12 mouse cellular contexts compared by ENCODE assay signal in genomic region chr7:99838241-99838640, GRCm38 (mm10). TPM values are rescaled to one million over a fixed set of nuclear protein-coding genes. Genes with fewer than 3 reads are reported as not detected.
DNase-seq lines count a peak whose midpoint lies in the region; ATAC-seq and TF ChIP-seq lines count a peak whose summit lies in the region.
"Had no signal": no experiment of that assay in that cellular context is flagged by ENCODE, and none has a peak within 500 bp of the region (broad histone marks: within the 10 kb centered on the region; RNA-seq: fewer than 3 reads in every experiment).

No protein-coding gene starts in this region.

- ATAC-seq in intestine, embryonic 15.5 days, result 0 out of 2 replicates have a peak, but pooled peaks have one; percentile 8
- ATAC-seq in frontal cortex, adult (ENCODE audit: low TSS enrichment), result no peak
- ATAC-seq: midbrain, embryonic 16.5 days had no signal

- no peak for TF ChIP-seq POLR2A in heart, adult 2 months (IDR thresholded peaks at IDR 0.05; ENCODE audit: insufficient read depth, low read depth, low read length)

- no peak overlapping the region for H3K4me3 ChIP-seq in heart, adult 2 months
- no peak overlapping the region for H3K4me3 ChIP-seq in layer of hippocampus, adult 2 months
- H3K4me3 ChIP-seq in intestine, embryonic 15.5 days (replicated peaks), result no peak overlapping the region

- H3K4me1 ChIP-seq in heart, adult 2 months (ENCODE audit: control insufficient read depth, insufficient read depth, low read length), result no peaks in the 10 kb centered on the region
- peaks cover 6% of the 10 kb centered on the region; the same call in 1 of the 2 replicates for H3K4me1 ChIP-seq in intestine, embryonic 15.5 days (replicated peaks)

- no peaks in the 10 kb centered on the region for H3K79me2 ChIP-seq in heart, adult 2 months (replicated peaks; ENCODE audit: control insufficient read depth, insufficient read depth, low read length)

- no peaks in the 10 kb centered on the region for H3K27me3 ChIP-seq in heart, adult 2 months (ENCODE audit: control insufficient read depth, insufficient read depth, low read length)
- H3K27me3 ChIP-seq in intestine, embryonic 15.5 days (replicated peaks), result no peaks in the 10 kb centered on the region

- intact Hi-C loops in heart, adult 2 months (cut with DNase I), result no loop called here

- H3K9me3 ChIP-seq in intestine, embryonic 15.5 days, result no peaks in the 10 kb centered on the region

- WGBS in heart, adult 2 months, result 85% methylated on average over 3 of the region's 3 CpGs
- 87% methylated on average over 3 of the region's 3 CpGs for WGBS in intestine, embryonic 15.5 days

- TF ChIP-seq CTCF in heart, adult 2 months (IDR thresholded peaks at IDR 0.05), result 0 out of 2 replicates have a peak, but pooled peaks have one; percentile 5
- TF ChIP-seq CTCF in layer of hippocampus, adult 2 months (conservative IDR thresholded peaks at IDR 0.05), result peak; percentile 30

- TF ChIP-seq EP300 in heart, adult 2 months (IDR thresholded peaks at IDR 0.05; ENCODE audit: insufficient read depth, low read depth, low read length), result no peak

- no peak for DNase-seq in heart, adult 2 months
- no peak for DNase-seq in heart, postnatal 4 days
- DNase-seq in layer of hippocampus, adult 2 months (ENCODE audit: low spot score in 2 of 2), result no peak
- DNase-seq in layer of hippocampus, postnatal 10 days (ENCODE audit: low spot score in 2 of 2), result no peak
- DNase-seq in retina, embryonic 14.5 days (ENCODE audit: low spot score), result peak; percentile 23
- DNase-seq in right cerebral cortex, postnatal 36 days (ENCODE audit: low spot score in 2 of 2), result no peak
- DNase-seq: cerebellum, adult 2 months; kidney, postnatal 10 days; spleen, adult 18-20 months had no signal

- peaks cover 3% of the 10 kb centered on the region for H3K36me3 ChIP-seq in heart, adult 2 months (ENCODE audit: control insufficient read depth, insufficient read depth, low read length)
- H3K36me3 ChIP-seq in intestine, embryonic 15.5 days, result peaks cover 8% of the 10 kb centered on the region

- no peak overlapping the region for H3K27ac ChIP-seq in heart, adult 2 months
- H3K27ac ChIP-seq in layer of hippocampus, adult 2 months, result no peak overlapping the region
- peak overlapping the region; percentile 54 for H3K27ac ChIP-seq in intestine, embryonic 15.5 days

- H3K4me2 ChIP-seq in intestine, embryonic 15.5 days (replicated peaks), result no peak overlapping the region

- no peak overlapping the region for H3K9ac ChIP-seq in heart, adult 2 months (ENCODE audit: low read depth, low read length)
- H3K9ac ChIP-seq in intestine, embryonic 15.5 days, result no peak overlapping the region

RNA-seq across cellular contexts. Expression of gene Neu3, which starts 10.0 kb away (rescaled TPM):
- 1 to 10 TPM; 4.2 to 4.5 TPM for total RNA-seq in heart, adult 2 months (2021)
- 3.1 and 5.8 TPM in 2 replicates for polyA plus RNA-seq in heart, adult 2 months (2012; rRNA removed)
- 1 to 10 TPM; 3.1 to 3.6 TPM for total RNA-seq in heart, postnatal 4 days (2021)
- 1 to 10 TPM; 3.3 to 3.6 TPM for total RNA-seq in layer of hippocampus, adult 2 months (2021)
- 1 to 10 TPM; 2.4 to 3.7 TPM for total RNA-seq in layer of hippocampus, postnatal 10 days (2021)
- 5.2 TPM in 2 replicates for polyA plus RNA-seq in intestine, embryonic 15.5 days (2015; fragmentation: Nextera tagmentation; extraction: Ambion mirVana)

RNA-seq across cellular contexts. Expression of gene Xrra1, which starts 20.7 kb away (rescaled TPM):
- under 1 TPM in 1 of 2 experiments, not detected in 1; 0.10 TPM for total RNA-seq in heart, adult 2 months (2021)
- polyA plus RNA-seq in heart, adult 2 months (2012; rRNA removed), result 0.14 TPM in 1 of 2 replicates, not detected in the other
- total RNA-seq in heart, postnatal 4 days (2021), result under 1 TPM; 0.17 to 0.20 TPM
- 1 to 10 TPM; 1.2 to 1.4 TPM for total RNA-seq in layer of hippocampus, adult 2 months (2021)
- total RNA-seq in layer of hippocampus, postnatal 10 days (2021), result 1 to 10 TPM; 1.2 TPM
- 0.10 and 0.11 TPM in 2 replicates for polyA plus RNA-seq in intestine, embryonic 15.5 days (2015; fragmentation: Nextera tagmentation; extraction: Ambion mirVana)

RNA-seq across cellular contexts. Expression of gene Spcs2, which starts 25.0 kb away (rescaled TPM):
- total RNA-seq in heart, adult 2 months (2021), result 10 to 100 TPM; 58.8 to 60.9 TPM
- polyA plus RNA-seq in heart, adult 2 months (2012; rRNA removed), result 21.0 and 40.0 TPM in 2 replicates
- total RNA-seq in heart, postnatal 4 days (2021), result 10 to 100 TPM; 64.0 to 68.1 TPM
- total RNA-seq in layer of hippocampus, adult 2 months (2021), result 10 to 100 TPM; 94.6 to 99.4 TPM
- 10 to 100 TPM; 90.0 to 96.3 TPM for total RNA-seq in layer of hippocampus, postnatal 10 days (2021)
- polyA plus RNA-seq in intestine, embryonic 15.5 days (2015; fragmentation: Nextera tagmentation; extraction: Ambion mirVana), result 387 and 427 TPM in 2 replicates
